Mouse (Mus musculus): ENCODE measurements around the gene Vmn1r11. TPM values are rescaled to one million over a fixed set of nuclear protein-coding genes. Genes with fewer than 3 reads are reported as not detected.

Gene Vmn1r11
- total RNA-seq (2021), result not detected

DNA sequence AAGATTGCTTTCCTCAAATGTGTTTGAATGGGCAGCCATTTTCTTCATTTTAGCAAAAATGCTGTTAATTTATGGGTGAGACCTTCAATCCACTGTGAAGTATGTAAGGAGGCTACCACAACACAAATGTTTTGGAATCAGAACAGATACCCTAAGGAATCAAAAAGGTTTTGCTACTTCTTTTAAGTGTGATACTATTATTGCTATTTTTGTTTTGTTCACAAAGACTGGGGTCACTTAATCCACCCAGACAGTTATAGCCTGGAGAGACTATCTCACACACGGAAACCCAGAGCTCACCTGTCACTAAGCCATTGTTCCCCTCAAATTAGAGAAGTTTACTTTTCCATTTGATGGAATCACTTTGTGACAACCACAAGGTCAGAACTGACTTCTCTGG lies at the start of gene Vmn1r11:
TSS of gene Vmn1r11 (plus strand) at position 301 of the 400 bp plus-strand sequence.
- DNase-seq, result no peak
- intact Hi-C loops (cut with DNase I), result no loop called here

DNA sequence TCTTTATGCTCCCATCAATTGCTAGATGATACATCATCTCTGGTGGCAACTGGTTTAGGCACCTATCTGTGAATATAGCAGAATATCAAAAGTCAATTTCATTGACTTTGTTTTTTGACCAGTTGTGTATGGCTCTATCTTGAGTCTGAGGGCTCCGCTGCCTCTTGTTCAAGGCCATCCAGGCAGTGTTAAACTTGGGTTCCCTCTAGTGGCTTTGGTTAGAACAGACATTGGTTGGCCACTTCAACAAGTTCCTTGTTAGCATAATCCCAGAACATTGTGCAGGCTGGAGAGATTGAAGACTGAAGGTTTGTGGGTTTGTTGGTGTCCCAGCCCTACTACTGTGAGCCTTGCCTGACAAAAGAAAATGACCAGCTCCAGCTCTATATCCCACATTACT lies 26.9 kb upstream of the Vmn1r11 start:
- intact Hi-C loops (cut with DNase I), result no loop called here
- no peak for DNase-seq

DNA sequence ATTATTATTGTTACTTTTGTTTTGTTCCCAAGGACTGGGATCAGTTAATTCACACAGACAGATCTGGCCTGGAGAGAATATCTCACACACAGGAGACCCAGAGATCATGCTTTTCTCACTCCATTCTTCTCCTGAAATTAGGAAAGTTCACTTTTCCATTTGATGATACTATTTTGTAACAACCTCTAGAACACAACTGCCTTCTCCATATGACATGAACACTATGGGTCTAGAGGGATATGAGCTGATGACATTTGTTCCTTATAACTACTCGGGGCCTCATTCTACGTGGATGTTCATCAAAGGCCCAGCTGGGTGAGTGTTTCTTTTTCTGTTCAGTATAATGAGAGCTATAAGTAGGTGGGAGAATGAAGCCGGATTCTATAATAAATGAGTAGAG lies 24.1 kb upstream of the Vmn1r11 start, which contains the start of gene Vmn1r10:
TSS of gene Vmn1r10 (plus strand) at position 301 of the 400 bp plus-strand sequence.
- DNase-seq, result no peak
- intact Hi-C loops (cut with DNase I), result no loop called here

DNA sequence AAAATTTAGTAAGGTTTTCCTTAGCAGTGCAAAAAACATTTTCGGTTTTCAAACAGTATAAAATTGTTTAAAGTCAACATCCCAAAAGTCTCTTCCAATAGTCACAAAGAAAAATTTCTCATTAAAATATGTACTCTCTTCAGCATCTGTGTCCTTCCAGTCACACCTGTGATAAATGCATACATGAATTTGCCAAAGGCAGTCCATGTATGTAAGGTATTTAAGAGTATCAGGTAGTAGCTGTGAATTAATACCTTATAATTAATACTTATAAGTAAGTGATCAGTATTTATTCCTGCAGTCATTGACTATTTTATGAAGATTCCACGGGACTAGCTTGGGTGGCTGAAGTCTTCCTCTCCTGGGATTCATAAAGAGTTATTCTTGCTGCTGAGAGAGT lies 23.4 kb downstream of the Vmn1r11 start, which contains the start of gene Vmn1r12:
TSS of gene Vmn1r12 (plus strand) at position 301 of the 400 bp plus-strand sequence.
- DNase-seq, result no peak
- intact Hi-C loops (cut with DNase I), result no loop called here

Other genes with a start within 250 kb of the Vmn1r11 start
- gene Nt5c3, start 209.5 kb upstream of the Vmn1r11 start, total RNA-seq (2021), result 10 to 100 TPM; 75.5 to 86.2 TPM
- gene Vmn1r4, start 209.4 kb upstream of the Vmn1r11 start, total RNA-seq (2021), result under 1 TPM; 0.30 to 0.72 TPM
- not detected for gene Vmn1r5, start 163.2 kb upstream of the Vmn1r11 start, total RNA-seq (2021)
- not detected for gene Vmn1r6, start 136.2 kb upstream of the Vmn1r11 start, total RNA-seq (2021)
- gene Vmn1r7, start 108.1 kb upstream of the Vmn1r11 start, total RNA-seq (2021), result not detected
- not detected for gene Vmn1r8, start 101.2 kb upstream of the Vmn1r11 start, total RNA-seq (2021)
- not detected for gene Vmn1r9, start 66.7 kb upstream of the Vmn1r11 start, total RNA-seq (2021)
- gene Vmn1r10, start 24.0 kb upstream of the Vmn1r11 start, total RNA-seq (2021), result not detected
- gene Vmn1r12, start 23.5 kb downstream of the Vmn1r11 start, total RNA-seq (2021), result under 1 TPM in 1 of 2 experiments, not detected in 1; 0.06 TPM
- gene Vmn1r13, start 69.8 kb downstream of the Vmn1r11 start, total RNA-seq (2021), result not detected
- gene Vmn1r14, start 98.2 kb downstream of the Vmn1r11 start, total RNA-seq (2021), result not detected
- not detected for gene Vmn1r15, start 124.5 kb downstream of the Vmn1r11 start, total RNA-seq (2021)
- not detected for gene Vmn1r16, start 196.0 kb downstream of the Vmn1r11 start, total RNA-seq (2021)
- gene Vmn1r17, start 230.3 kb downstream of the Vmn1r11 start, total RNA-seq (2021), result not detected

All from left cerebral cortex, postnatal 4 days (tissue).